Mouse (Mus musculus) embryonic facial prominence, embryonic 13.5 days (tissue): ENCODE measurements around the gene Vmn1r178. TPM values are rescaled to one million over a fixed set of nuclear protein-coding genes. Genes with fewer than 3 reads are reported as not detected.
"Not testable (repeated sequence)": the region's sequence is repeated elsewhere in the genome, so short reads cannot be mapped to it uniquely, and the experiment has no call there.

ENCODE experiments used
- ATAC-seq: fragments of 200-750 bp; cut with Nextera tagmentation; 2 replicates; pipeline ENCODE4 v1.8.0; 2017; ENCODE audit warnings: low read depth; ENCODE audit not compliant: insufficient number of reproducible peaks, insufficient read depth, low FRiP score, low TSS enrichment
- H3K27ac ChIP-seq: fragments of 300-500 bp; sonication (generic); 2 replicates; pipeline ENCODE4 v1.5.1; 2015; ENCODE audit warnings: moderate library complexity, mild to moderate bottlenecking, inconsistent platforms
- H3K27me3 ChIP-seq: fragments of 300-500 bp; sonication (generic); 2 replicates; pipeline ENCODE4 v1.6.1; 2015; ENCODE audit warnings: mild to moderate bottlenecking, inconsistent platforms
- H3K36me3 ChIP-seq: fragments of 300-500 bp; sonication (generic); 2 replicates; pipeline ENCODE4 v1.6.1; 2015; ENCODE audit warnings: mild to moderate bottlenecking, inconsistent platforms
- H3K4me1 ChIP-seq: fragments of 300-500 bp; sonication (generic); 2 replicates; pipeline ENCODE4 v1.6.1; 2015; ENCODE audit warnings: inconsistent platforms
- H3K4me2 ChIP-seq: fragments of 300-500 bp; sonication (generic); 2 replicates; pipeline ENCODE4 v1.6.1; 2015; ENCODE audit warnings: moderate library complexity, mild to moderate bottlenecking, inconsistent platforms
- H3K4me3 ChIP-seq: fragments of 300-500 bp; sonication (generic); 2 replicates; pipeline ENCODE4 v1.5.1; 2015; ENCODE audit warnings: mild to moderate bottlenecking, inconsistent platforms
- H3K9ac ChIP-seq: fragments of 300-500 bp; sonication (generic); 2 replicates; pipeline ENCODE4 v1.6.1; 2015; ENCODE audit warnings: mild to moderate bottlenecking, inconsistent platforms
- H3K9me3 ChIP-seq: fragments of 300-500 bp; sonication (generic); 2 replicates; pipeline ENCODE4 v1.6.1; 2016; ENCODE audit warnings: inconsistent platforms
- WGBS: fragments of 180-500 bp; shearing (Covaris S2); methylation state at CpG from one replicate; pipeline ENCODE4 v1.1.7; 2015; ENCODE audit warnings: mixed read lengths; 5-methylcytosine and 5-hydroxymethylcytosine counted together
- polyA plus RNA-seq: library from polyadenylated mRNA; unstranded; fragments of >200 nt; fragmentation: Nextera tagmentation; extraction: Ambion mirVana; gene quantifications from 2 replicates; pipeline ENCODE4 v1.2.1, GENCODE M21; 2015

The Vmn1r178 gene
- not detected in 2 replicates for polyA plus RNA-seq

- Histone ChIP-seq H3K27ac (no peak within 1 kb of the TSS), H3K4me1 (no peaks in the 10 kb centered on the region), H3K36me3 (no peaks in the 10 kb centered on the region), H3K27me3 (no peaks in the 10 kb centered on the region), H3K4me2 (no peak within 1 kb of the TSS), H3K4me3 (no peak within 1 kb of the TSS), H3K9ac (no peak within 1 kb of the TSS), H3K9me3 (peaks cover 10% of the 10 kb centered on the region; the same call in 1 of the 2 replicates)
- ATAC-seq, result no peak
- WGBS, result 87% methylated on average over 1 of the region's 1 CpGs
These were observed at the start of gene Vmn1r178 for GRCm38 (mm10) chr7:23891709-23892108. Gene Vmn1r178 (plus strand): TSS chr7:23892009.

GRCm38 (mm10) chr7:23866349-23866748 is 25.5 kb upstream of the Vmn1r178 start, which contains the start of gene Vmn1r177:
Gene Vmn1r177 (minus strand): TSS chr7:23866449.
- H3K4me1 ChIP-seq, H3K4me2 ChIP-seq, H3K27ac ChIP-seq, H3K9me3 ChIP-seq, H3K36me3 ChIP-seq, H3K27me3 ChIP-seq, H3K9ac ChIP-seq, ATAC-seq, H3K4me3 ChIP-seq: not testable (repeated sequence)
- 26% methylated on average over 1 of the region's 1 CpGs for WGBS

GRCm38 (mm10) chr7:23876918-23877317 is 14.9 kb upstream of the Vmn1r178 start:
- not testable (repeated sequence) for H3K27ac ChIP-seq, H3K9me3 ChIP-seq, H3K4me1 ChIP-seq, H3K9ac ChIP-seq, H3K27me3 ChIP-seq, H3K4me2 ChIP-seq, ATAC-seq, H3K4me3 ChIP-seq, H3K36me3 ChIP-seq
- WGBS, result 64% methylated on average over 4 of the region's 4 CpGs

GRCm38 (mm10) chr7:23926678-23927077 is 34.9 kb downstream of the Vmn1r178 start, which contains the start of gene Vmn1r179:
Gene Vmn1r179 (plus strand): TSS chr7:23926978.
- H3K9me3 ChIP-seq, result no peaks in the 10 kb centered on the region; the same call in 1 of the 2 replicates
- no peak within 1 kb of the TSS for H3K4me2 ChIP-seq
- 37% methylated on average over 2 of the region's 2 CpGs for WGBS
- no peak for ATAC-seq
- no peaks in the 10 kb centered on the region for H3K4me1 ChIP-seq
- no peaks in the 10 kb centered on the region for H3K36me3 ChIP-seq
- H3K4me3 ChIP-seq, result no peak within 1 kb of the TSS
- no peak within 1 kb of the TSS for H3K27ac ChIP-seq
- H3K27me3 ChIP-seq, result no peaks in the 10 kb centered on the region
- no peak within 1 kb of the TSS for H3K9ac ChIP-seq

Other genes starting within 250 kb of the Vmn1r178 start
- not detected in 2 replicates for gene Vmn1r172, start 233.7 kb upstream of the Vmn1r178 start, polyA plus RNA-seq
- not detected in 2 replicates for gene Vmn1r173, start 191.3 kb upstream of the Vmn1r178 start, polyA plus RNA-seq
- not detected in 2 replicates for gene Vmn1r174, start 139.7 kb upstream of the Vmn1r178 start, polyA plus RNA-seq
- gene Vmn1r175, start 81.4 kb upstream of the Vmn1r178 start, polyA plus RNA-seq, result not detected in 2 replicates
- gene Vmn1r176, start 54.6 kb upstream of the Vmn1r178 start, polyA plus RNA-seq, result not detected in 2 replicates
- not detected in 2 replicates for gene Vmn1r177, start 25.6 kb upstream of the Vmn1r178 start, polyA plus RNA-seq
- not detected in 2 replicates for gene Vmn1r179, start 35.0 kb downstream of the Vmn1r178 start, polyA plus RNA-seq
- gene Vmn1r180, start 58.6 kb downstream of the Vmn1r178 start, polyA plus RNA-seq, result not detected in 2 replicates
- gene Vmn1r181, start 82.6 kb downstream of the Vmn1r178 start, polyA plus RNA-seq, result not detected in 2 replicates
- gene V1rd19, start 109.7 kb downstream of the Vmn1r178 start, polyA plus RNA-seq, result not detected in 2 replicates
- not detected in 2 replicates for gene Vmn1r183, start 161.2 kb downstream of the Vmn1r178 start, polyA plus RNA-seq
- 23.8 and 25.4 TPM in 2 replicates for gene Zfp180, start 189.9 kb downstream of the Vmn1r178 start, polyA plus RNA-seq
- gene Zfp112, start 220.3 kb downstream of the Vmn1r178 start, polyA plus RNA-seq, result 10.1 and 12.4 TPM in 2 replicates
- 18.8 and 21.9 TPM in 2 replicates for gene Zfp235, start 242.2 kb downstream of the Vmn1r178 start, polyA plus RNA-seq